Mouse (Mus musculus) lung, postnatal 0 days (tissue): ENCODE data around the gene Lrrc38.

Experiments
- CTCF ChIP-seq: IDR thresholded peaks from 2 replicates; pipeline ENCODE4 v1.5.1; 2016; ENCODE audit warnings: antibody characterized with exemption, mild to moderate bottlenecking
- EP300 ChIP-seq: IDR thresholded peaks from 2 replicates; pipeline ENCODE4 v1.6.1; 2016; ENCODE audit warnings: antibody characterized with exemption, mild to moderate bottlenecking, control low read depth

DNA sequence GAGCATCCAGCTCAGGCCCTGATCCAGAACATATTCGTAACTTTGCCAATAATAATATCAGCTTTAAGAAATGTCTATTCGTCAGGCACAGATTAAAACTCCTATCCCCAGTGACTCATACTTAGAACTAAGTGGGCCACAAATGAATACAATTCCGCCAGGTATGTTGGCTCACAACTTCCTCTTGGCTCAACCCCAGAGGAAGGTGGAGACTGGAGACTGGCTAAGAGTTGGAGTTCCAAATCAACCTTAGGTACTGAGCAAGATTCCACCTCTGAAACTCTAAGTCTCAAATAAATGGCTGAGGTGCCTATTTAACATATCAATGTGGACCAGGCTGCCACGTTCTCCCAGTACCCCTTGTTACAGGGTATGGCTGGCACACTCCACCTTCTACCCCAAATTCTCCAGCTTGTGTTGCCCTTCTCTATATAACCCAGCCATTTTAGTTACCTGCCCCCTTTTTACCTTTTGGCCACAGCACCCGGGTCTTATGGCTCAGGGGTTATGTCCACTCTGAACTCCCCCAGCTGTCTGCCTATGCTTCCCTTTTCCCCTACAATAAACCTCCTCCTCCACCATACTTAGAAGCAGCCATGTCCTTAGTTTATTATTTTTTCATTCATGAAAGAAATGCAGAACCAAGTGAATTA is 62.1 kb downstream of the Lrrc38 start:
- TF ChIP-seq EP300 (no peak), CTCF (no peak)
